Mouse (Mus musculus) cerebellum, adult 9-11 months (tissue): Measurements from ENCODE around the gene Arl8a.
"Not testable (repeated sequence)": the region's sequence is repeated elsewhere in the genome, so short reads cannot be mapped to it uniquely, and the experiment has no call there.

Experiments used
- DNase-seq: peaks from one replicate; pipeline ENCODE4 v3.0.0; 2022

Arl8a gene

DNA sequence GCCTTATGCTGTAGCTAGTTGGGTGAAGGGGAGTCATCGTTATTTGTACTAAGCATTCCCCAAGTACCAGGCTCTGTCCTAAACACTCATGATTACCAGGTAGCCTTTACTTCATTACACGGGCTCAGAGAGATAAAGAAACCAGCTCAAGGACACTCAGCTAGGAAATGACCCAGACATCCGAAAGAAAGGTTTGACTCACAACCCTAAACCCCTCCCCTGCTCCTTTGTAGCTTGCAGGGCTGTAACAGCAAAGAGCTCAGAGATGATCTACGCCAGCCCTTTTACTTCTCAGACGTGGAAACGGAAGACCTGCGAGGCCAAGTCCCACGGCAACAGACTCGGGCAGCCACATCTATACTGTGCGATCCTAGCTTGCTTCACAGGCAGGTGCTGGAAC is 23.7 kb downstream of the Arl8a start:
- no peak for DNase-seq

DNA sequence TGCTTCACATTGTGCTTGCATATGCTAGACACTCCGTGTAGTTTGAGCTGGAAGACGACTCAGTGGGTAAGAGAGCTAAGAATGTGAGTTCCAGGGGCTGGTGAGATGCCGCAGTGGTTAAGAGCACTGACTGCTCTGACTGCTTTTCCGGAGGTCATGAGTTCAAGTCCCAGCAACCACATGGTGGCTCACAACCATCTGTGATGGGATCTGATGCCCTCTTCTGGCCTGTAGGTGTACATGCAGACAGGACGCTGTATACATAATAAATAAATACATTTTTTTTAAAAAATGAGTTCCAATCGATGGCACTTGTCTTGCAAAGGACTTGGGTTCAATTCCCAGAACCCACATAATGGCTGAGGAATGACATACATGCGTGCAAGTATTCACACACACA is 24.6 kb downstream of the Arl8a start:
- DNase-seq, result no peak

GRCm38 (mm10) chr1:135171984-135172383 is 25.4 kb downstream of the Arl8a start:
- peak; percentile 61 for DNase-seq

GRCm38 (mm10) chr1:135173311-135173710 is 26.7 kb downstream of the Arl8a start:
- no peak for DNase-seq

DNA sequence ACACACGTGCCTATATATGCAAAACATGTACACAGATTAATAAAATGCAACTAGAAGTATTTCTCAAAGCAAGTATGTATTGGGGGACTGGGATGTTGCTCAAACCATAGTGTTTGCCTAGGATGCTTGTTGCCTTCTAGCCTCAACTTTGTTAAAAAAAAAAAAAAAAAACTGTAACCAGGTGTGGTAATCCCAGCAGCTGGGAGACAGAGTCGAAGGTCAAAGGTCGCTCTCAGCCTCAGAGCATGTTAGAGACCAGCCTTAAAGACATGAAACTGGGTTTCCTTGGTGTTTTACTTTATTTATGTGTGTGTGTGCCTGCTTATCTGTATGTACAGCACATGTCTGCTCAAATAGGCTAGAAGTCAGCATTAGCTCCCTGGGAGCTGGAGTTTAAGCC is 28.6 kb downstream of the Arl8a start:
- DNase-seq, result no peak

GRCm38 (mm10) chr1:135177724-135178123 is 31.1 kb downstream of the Arl8a start:
- DNase-seq, result no peak

DNA sequence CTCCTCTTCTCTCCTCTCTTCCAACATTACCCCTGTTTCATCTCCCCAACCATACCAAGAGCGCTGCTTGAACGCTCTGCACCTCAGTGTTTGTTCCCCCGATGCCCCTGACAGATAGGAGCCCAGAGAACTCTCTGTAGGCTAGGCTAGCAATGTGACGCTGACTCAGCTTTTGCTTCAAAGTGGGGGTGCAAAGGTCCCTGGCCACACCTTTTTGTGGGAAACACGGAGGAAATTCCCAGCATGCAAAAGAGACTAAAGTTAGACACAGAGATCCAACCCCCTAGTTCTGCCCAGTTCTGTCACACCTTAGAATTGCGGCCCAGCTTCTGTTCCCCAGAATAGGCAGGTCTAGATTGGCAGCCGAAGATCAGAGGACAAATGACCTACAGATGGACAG is 32.2 kb downstream of the Arl8a start:
- no peak for DNase-seq

DNA sequence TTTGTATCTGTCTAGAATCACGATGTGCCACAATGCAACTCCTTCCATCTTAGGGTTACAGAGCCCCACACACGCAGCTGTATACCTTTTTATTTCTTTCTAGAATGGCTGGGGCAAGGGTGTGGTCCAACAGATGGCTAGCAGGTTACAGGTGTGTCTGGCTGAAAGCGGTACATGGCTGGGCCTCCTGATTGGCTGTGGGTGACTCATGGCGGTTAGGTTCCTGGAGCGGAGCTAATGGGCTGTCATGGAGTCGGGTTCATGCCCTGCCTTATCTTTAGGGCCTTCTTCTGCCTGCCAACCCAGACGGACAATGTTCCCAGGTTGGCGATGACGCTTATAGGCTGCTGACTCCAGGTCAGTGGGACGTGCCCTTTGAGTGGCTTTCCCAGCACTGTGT is 34.2 kb downstream of the Arl8a start:
- no peak for DNase-seq

GRCm38 (mm10) chr1:135181275-135181674 is 34.7 kb downstream of the Arl8a start:
- DNase-seq, result no peak

GRCm38 (mm10) chr1:135181880-135182623 is 35.4 kb downstream of the Arl8a start:
- no peak for DNase-seq

GRCm38 (mm10) chr1:135182975-135183374 is 36.4 kb downstream of the Arl8a start:
- DNase-seq, result no peak

DNA sequence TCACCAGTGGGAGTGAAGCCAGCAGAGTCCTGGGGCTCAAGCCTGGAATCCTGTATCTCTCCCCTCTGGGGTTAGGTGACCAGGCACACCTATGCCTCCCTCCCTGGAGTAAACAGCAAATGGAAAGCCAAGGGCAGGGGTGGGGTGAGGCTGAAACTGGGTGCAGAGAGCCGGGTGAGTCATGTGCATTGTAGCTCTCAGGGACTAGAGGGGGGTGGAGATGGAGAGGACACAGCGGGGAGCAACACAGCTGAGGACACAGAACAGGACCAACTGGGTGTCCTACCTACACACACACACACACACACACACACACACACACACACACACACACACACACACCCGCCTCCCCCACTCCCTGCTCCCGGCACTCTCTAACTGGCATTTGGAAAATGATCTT is 36.8 kb downstream of the Arl8a start:
- no peak for DNase-seq

DNA sequence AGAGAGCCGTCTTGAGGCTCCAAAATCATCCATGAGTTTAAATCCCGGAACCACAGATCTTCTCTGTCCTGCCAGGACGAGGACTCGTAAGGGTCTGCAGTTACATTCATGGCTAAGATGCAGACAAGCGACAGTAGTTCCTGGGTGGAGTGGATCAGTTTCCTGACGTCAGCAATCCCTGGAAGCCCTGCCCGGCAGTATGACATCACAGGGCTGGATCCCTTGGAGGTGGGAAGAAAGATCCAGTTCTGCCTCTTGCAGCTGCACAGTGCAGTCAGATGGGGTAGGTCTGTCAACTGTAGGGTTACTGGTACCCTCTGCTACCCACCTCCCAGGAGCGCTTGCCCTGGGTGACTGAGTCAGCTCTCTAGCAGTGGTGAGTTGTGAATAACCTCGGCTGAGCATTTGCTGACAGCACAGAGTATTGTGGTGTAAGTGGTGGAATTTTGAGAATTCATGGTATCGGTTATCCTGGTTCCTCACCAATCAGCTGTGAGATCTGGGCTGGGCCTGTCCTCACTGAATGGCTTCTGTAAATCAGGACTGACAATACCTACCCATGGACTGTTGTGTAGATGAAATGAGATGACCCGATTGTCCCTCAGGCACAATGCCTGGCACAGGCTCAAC is 37.4 kb downstream of the Arl8a start:
- DNase-seq, result no peak

GRCm38 (mm10) chr1:135185936-135186335 is 39.3 kb downstream of the Arl8a start:
- no peak for DNase-seq

DNA sequence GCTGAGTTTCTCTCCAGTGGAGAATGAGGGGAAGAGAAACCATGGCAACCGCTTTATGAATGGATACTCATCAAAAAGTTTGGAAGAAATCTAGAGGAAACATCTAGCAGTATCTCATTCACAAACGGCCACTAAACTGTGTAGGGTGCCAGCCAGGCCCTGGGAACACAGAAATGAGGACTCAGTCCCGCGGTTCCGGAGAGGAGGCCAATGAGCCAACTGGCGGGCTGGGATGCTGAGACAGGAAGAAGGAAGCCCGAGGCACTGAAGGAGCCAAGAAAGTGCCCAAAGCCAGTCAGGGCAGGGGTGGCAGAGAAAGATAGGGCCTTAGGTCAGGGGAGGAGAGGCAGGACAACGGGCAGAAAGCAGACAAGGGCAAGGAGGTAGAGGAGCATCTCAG is 39.8 kb downstream of the Arl8a start:
- peak; percentile 39 for DNase-seq

- not testable (repeated sequence) for DNase-seq
These were observed 40.4 kb downstream of the Arl8a start for GRCm38 (mm10) chr1:135187016-135187415.

GRCm38 (mm10) chr1:135188197-135188596 is 41.6 kb downstream of the Arl8a start:
- DNase-seq, result no peak

DNA sequence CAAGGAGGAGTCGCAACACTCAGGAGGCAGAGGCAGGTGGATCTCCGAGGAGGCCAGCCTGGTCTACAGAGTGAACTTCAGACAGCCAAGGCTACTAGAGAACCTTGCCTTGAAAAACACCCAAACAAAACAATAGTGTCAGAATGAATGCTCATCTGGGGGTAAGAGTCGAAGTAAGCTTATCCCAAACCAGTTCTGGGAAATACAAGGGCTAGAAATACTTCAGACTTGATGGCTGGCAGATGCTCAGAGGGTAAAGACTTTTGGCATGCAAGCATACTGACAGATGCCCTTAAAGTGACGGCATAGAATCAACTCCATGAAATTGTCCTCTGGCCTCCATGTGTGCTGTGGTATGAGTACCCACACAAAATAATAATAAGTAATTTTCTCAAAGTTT is 42.6 kb downstream of the Arl8a start:
- no peak for DNase-seq

GRCm38 (mm10) chr1:135194335-135194734 is 47.7 kb downstream of the Arl8a start:
- peak; percentile 61 for DNase-seq

DNA sequence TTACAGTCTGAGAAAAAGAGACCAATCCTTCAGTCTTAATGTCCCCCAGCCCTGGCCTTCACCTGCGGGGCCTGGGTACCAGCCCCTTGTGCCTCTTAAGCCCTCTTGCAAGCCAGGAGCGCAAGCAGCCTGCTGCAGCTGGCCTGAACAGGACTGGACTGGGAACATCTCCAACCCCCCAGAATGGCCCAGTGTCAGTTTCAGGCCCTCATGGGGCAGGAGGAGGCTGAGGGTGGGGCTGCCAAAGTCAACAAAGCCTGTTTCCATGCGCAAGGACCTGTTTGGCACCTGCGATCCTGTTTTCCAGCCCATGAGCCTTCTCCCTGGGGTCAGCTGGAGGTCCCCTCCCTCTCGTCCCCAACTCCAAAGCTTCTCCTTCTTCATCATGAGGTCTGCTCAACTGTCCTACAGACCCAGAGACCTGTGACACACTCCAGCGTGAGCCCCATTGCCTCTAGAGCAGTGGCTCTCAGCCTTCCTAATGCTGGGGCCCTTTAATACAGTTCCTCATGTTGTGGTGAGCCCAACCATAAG is 49.4 kb downstream of the Arl8a start:
- no peak for DNase-seq

DNA sequence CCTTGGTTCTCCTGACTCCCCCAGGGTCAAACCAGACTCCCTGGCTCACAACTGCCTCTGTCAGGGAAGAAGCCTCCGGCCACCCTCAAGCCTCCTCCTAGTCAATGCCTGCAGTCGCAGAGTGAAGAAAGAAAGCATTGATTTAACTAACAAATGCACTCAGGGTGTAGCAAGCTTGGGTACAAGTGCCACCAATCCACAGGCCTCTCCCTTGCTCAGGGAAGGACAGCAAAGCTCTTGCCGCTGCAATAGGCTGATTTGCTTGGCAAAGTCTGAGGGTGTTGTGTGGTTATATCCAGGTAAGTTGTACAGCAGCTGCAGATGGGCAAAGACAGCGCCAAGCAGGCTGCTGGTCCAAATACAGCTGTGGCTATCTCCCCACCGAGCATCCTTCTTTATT is 51.8 kb downstream of the Arl8a start:
- DNase-seq, result no peak

- DNase-seq, result no peak
These were observed 52.6 kb downstream of the Arl8a start for GRCm38 (mm10) chr1:135199014-135199819.

DNA sequence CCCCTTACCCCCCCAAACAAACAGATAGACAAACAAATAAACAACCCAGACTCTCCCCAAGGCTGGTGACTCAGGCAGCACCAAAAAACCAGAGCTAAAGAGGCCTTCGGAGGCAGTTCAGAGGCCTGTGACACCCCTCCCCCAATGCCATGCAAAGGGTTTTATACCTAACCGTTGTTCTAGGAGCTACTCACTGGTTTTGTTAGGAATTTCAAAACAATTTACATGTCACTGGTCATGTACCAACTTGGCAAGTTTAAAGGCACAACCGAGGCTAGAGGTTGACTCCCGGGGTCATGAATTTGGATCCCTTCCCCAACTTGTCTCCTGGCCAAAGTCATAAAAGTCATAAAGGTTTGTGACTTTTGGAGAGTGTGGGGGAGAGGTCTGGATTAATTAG is 53.8 kb downstream of the Arl8a start:
- DNase-seq, result no peak
